Mouse (Mus musculus) hindbrain, embryonic 15.5 days (tissue): Measurements from ENCODE around the gene Fam104a. TPM values are rescaled to one million over a fixed set of nuclear protein-coding genes. Genes with fewer than 3 reads are reported as not detected.

ENCODE experiments used
- ATAC-seq: fragments of 200-750 bp; cut with Nextera tagmentation; 2 replicates; pipeline ENCODE4 v1.8.0; 2017; ENCODE audit warnings: low read depth, moderate number of reproducible peaks, moderate TSS enrichment; ENCODE audit not compliant: low FRiP score
- H3K27ac ChIP-seq: fragments of 300-500 bp; sonication (generic); replicated peaks from 2 replicates; pipeline ENCODE4 v1.5.1; 2015; ENCODE audit warnings: mild to moderate bottlenecking, inconsistent platforms
- H3K27me3 ChIP-seq: fragments of 300-500 bp; sonication (generic); 2 replicates; pipeline ENCODE4 v1.6.1; 2015; ENCODE audit warnings: control low read depth, inconsistent platforms
- H3K36me3 ChIP-seq: fragments of 300-500 bp; sonication (generic); 2 replicates; pipeline ENCODE4 v1.6.1; 2015; ENCODE audit warnings: control low read depth, inconsistent platforms
- H3K4me1 ChIP-seq: fragments of 300-500 bp; sonication (generic); replicated peaks from 2 replicates; pipeline ENCODE4 v1.6.1; 2015; ENCODE audit warnings: control low read depth, inconsistent platforms
- H3K4me2 ChIP-seq: fragments of 300-500 bp; sonication (generic); 2 replicates; pipeline ENCODE4 v1.6.1; 2015; ENCODE audit warnings: moderate library complexity, mild to moderate bottlenecking, inconsistent platforms
- H3K4me3 ChIP-seq: fragments of 300-500 bp; sonication (generic); 2 replicates; pipeline ENCODE4 v1.5.1; 2015; ENCODE audit warnings: mild to moderate bottlenecking, inconsistent platforms
- H3K9ac ChIP-seq: fragments of 300-500 bp; sonication (generic); 2 replicates; pipeline ENCODE4 v1.6.1; 2015; ENCODE audit warnings: inconsistent platforms
- H3K9me3 ChIP-seq: fragments of 300-500 bp; sonication (generic); 2 replicates; pipeline ENCODE4 v1.6.1; 2016; ENCODE audit warnings: control low read depth, inconsistent platforms
- WGBS: fragments of 180-500 bp; shearing (Covaris S2); methylation state at CpG from one replicate; pipeline ENCODE4 v1.1.7; 2015; 5-methylcytosine and 5-hydroxymethylcytosine counted together
- polyA plus RNA-seq: library from polyadenylated mRNA; unstranded; fragments of >200 nt; fragmentation: Nextera tagmentation; extraction: Ambion mirVana; gene quantifications from 2 replicates; pipeline ENCODE4 v1.2.1, GENCODE M21; 2015

Gene Fam104a
- polyA plus RNA-seq, 1 experiment from 2014 or later = 43.8 TPM

GRCm38 (mm10) chr11:113691851-113692250 is 7.9 kb upstream of the Fam104a start:
- no peak overlapping the region for H3K27ac ChIP-seq
- no peaks in the 10 kb centered on the region for H3K9me3 ChIP-seq
- peaks cover 55% of the 10 kb centered on the region for H3K36me3 ChIP-seq
- H3K9ac ChIP-seq = no peak overlapping the region
- H3K4me1 ChIP-seq = peaks cover 3% of the 10 kb centered on the region
- no peaks in the 10 kb centered on the region for H3K27me3 ChIP-seq
- H3K4me3 ChIP-seq = no peak overlapping the region
- WGBS = 69% methylated on average over 3 of the region's 3 CpGs
- ATAC-seq = no peak
- no peak overlapping the region for H3K4me2 ChIP-seq

- no peak overlapping the region for H3K27ac ChIP-seq
- peaks cover 55% of the 10 kb centered on the region for H3K36me3 ChIP-seq
- H3K9ac ChIP-seq = no peak overlapping the region
- H3K27me3 ChIP-seq = no peaks in the 10 kb centered on the region
- H3K4me2 ChIP-seq = no peak overlapping the region
- H3K4me3 ChIP-seq = no peak overlapping the region
- 94% methylated on average over 5 of the region's 5 CpGs for WGBS
- peaks cover 9% of the 10 kb centered on the region for H3K4me1 ChIP-seq
- H3K9me3 ChIP-seq = no peaks in the 10 kb centered on the region
- ATAC-seq = no peak
Measured at GRCm38 (mm10) chr11:113691318-113691717, 7.4 kb upstream of the Fam104a start.

GRCm38 (mm10) chr11:113690506-113690905 is 6.6 kb upstream of the Fam104a start:
- H3K9me3 ChIP-seq = no peaks in the 10 kb centered on the region
- 91% methylated on average over 12 of the region's 12 CpGs for WGBS
- no peak for ATAC-seq
- H3K27ac ChIP-seq = no peak overlapping the region
- H3K4me1 ChIP-seq = peaks cover 16% of the 10 kb centered on the region
- H3K9ac ChIP-seq = no peak overlapping the region
- H3K27me3 ChIP-seq = no peaks in the 10 kb centered on the region
- H3K36me3 ChIP-seq = peaks cover 50% of the 10 kb centered on the region
- no peak overlapping the region for H3K4me3 ChIP-seq
- H3K4me2 ChIP-seq = no peak overlapping the region

- Histone ChIP-seq H3K9me3 (no peaks in the 10 kb centered on the region), H3K4me3 (no peak overlapping the region), H3K27ac (no peak overlapping the region), H3K9ac (0 out of 2 replicates have a peak overlapping the region, but pooled peaks have one; percentile 13), H3K4me2 (no peak overlapping the region), H3K36me3 (peaks cover 23% of the 10 kb centered on the region), H3K4me1 (peaks cover 35% of the 10 kb centered on the region), H3K27me3 (no peaks in the 10 kb centered on the region)
- no peak for ATAC-seq
- 25% methylated on average over 2 of the region's 2 CpGs for WGBS
Measured at GRCm38 (mm10) chr11:113687031-113687430, 3.1 kb upstream of the Fam104a start.

GRCm38 (mm10) chr11:113684707-113685426 is 912 bp upstream of the Fam104a start:
- 42% methylated on average over 25 of the region's 25 CpGs for WGBS
- Histone ChIP-seq H3K4me1 (peaks cover 46% of the 10 kb centered on the region), H3K36me3 (peaks cover 19% of the 10 kb centered on the region)

GRCm38 (mm10) chr11:113683627-113683956 is 363 bp downstream of the Fam104a start:
- H3K9me3 ChIP-seq = no peaks in the 10 kb centered on the region
- ATAC-seq = no peak; the same call in 1 of the 2 replicates
- peaks cover 50% of the 10 kb centered on the region for H3K4me1 ChIP-seq
- H3K27me3 ChIP-seq = no peaks in the 10 kb centered on the region
- H3K4me2 ChIP-seq = peak overlapping the region; percentile 83
- H3K27ac ChIP-seq = peak overlapping the region; percentile 91
- peak overlapping the region; percentile 77 for H3K4me3 ChIP-seq
- under 1% methylated on average over 30 of the region's 38 CpGs for WGBS
- H3K36me3 ChIP-seq = peaks cover 8% of the 10 kb centered on the region
- H3K9ac ChIP-seq = peak overlapping the region; percentile 78

More at GRCm38 (mm10) chr11:113684707-113685426, 912 bp upstream of the Fam104a start:
- H3K9ac ChIP-seq = peak overlapping the region; percentile 65
- ATAC-seq = no peak; the same call in 1 of the 2 replicates
- peak overlapping the region; percentile 77 for H3K4me3 ChIP-seq
- peak overlapping the region; percentile 91 for H3K27ac ChIP-seq
- peak overlapping the region; percentile 83 for H3K4me2 ChIP-seq
- no peaks in the 10 kb centered on the region for H3K27me3 ChIP-seq
- no peaks in the 10 kb centered on the region for H3K9me3 ChIP-seq

GRCm38 (mm10) chr11:113682897-113683626 is 893 bp downstream of the Fam104a start:
- peak overlapping the region; percentile 91 for H3K27ac ChIP-seq
- WGBS = 4% methylated on average over 33 of the region's 38 CpGs
- H3K4me2 ChIP-seq = peak overlapping the region; percentile 83
- H3K27me3 ChIP-seq = no peaks in the 10 kb centered on the region
- H3K9ac ChIP-seq = peak overlapping the region; percentile 78
- H3K36me3 ChIP-seq = peaks cover 3% of the 10 kb centered on the region
- no peaks in the 10 kb centered on the region for H3K9me3 ChIP-seq
- peak overlapping the region; percentile 77 for H3K4me3 ChIP-seq
- peak; percentile 27 for ATAC-seq
- H3K4me1 ChIP-seq = peaks cover 55% of the 10 kb centered on the region

GRCm38 (mm10) chr11:113681979-113682378 is 2.0 kb downstream of the Fam104a start:
- H3K4me3 ChIP-seq = peak overlapping the region; percentile 77
- H3K27ac ChIP-seq = no peak overlapping the region
- 0 out of 2 replicates have a peak overlapping the region, but pooled peaks have one; percentile 78 for H3K9ac ChIP-seq
- H3K9me3 ChIP-seq = no peaks in the 10 kb centered on the region
- H3K4me2 ChIP-seq = peak overlapping the region; percentile 83
- H3K27me3 ChIP-seq = no peaks in the 10 kb centered on the region
- peaks cover 58% of the 10 kb centered on the region for H3K4me1 ChIP-seq
- H3K36me3 ChIP-seq = peaks cover under 1% of the 10 kb centered on the region; the same call in 1 of the 2 replicates
- ATAC-seq = no peak

- 95% methylated on average over 2 of the region's 2 CpGs for WGBS
- Histone ChIP-seq H3K9me3 (no peaks in the 10 kb centered on the region), H3K4me2 (no peak overlapping the region), H3K4me1 (peaks cover 49% of the 10 kb centered on the region), H3K27ac (no peak overlapping the region), H3K4me3 (no peak overlapping the region), H3K9ac (no peak overlapping the region), H3K27me3 (no peaks in the 10 kb centered on the region), H3K36me3 (peaks cover 8% of the 10 kb centered on the region; the same call in 1 of the 2 replicates)
- ATAC-seq = no peak
Measured at GRCm38 (mm10) chr11:113680954-113681353, 3.0 kb downstream of the Fam104a start.

- peaks cover 37% of the 10 kb centered on the region for H3K4me1 ChIP-seq
- H3K27me3 ChIP-seq = no peaks in the 10 kb centered on the region
- H3K27ac ChIP-seq = no peak overlapping the region
- no peaks in the 10 kb centered on the region for H3K9me3 ChIP-seq
- no peak overlapping the region for H3K9ac ChIP-seq
- no peak overlapping the region for H3K4me2 ChIP-seq
- no peak for ATAC-seq
- WGBS = 89% methylated on average over 8 of the region's 8 CpGs
- peaks cover 8% of the 10 kb centered on the region; the same call in 1 of the 2 replicates for H3K36me3 ChIP-seq
- no peak overlapping the region for H3K4me3 ChIP-seq
Measured at GRCm38 (mm10) chr11:113678373-113678772, 5.6 kb downstream of the Fam104a start.

- H3K9me3 ChIP-seq = no peaks in the 10 kb centered on the region
- no peak overlapping the region for H3K4me3 ChIP-seq
- H3K36me3 ChIP-seq = peaks cover 11% of the 10 kb centered on the region; the same call in 1 of the 2 replicates
- H3K4me2 ChIP-seq = no peak overlapping the region
- no peak overlapping the region for H3K27ac ChIP-seq
- no peaks in the 10 kb centered on the region for H3K27me3 ChIP-seq
- H3K9ac ChIP-seq = no peak overlapping the region
- H3K4me1 ChIP-seq = peaks cover 29% of the 10 kb centered on the region
- WGBS = 88% methylated on average over 2 of the region's 2 CpGs
- peak; percentile 38; the same call in 1 of the 2 replicates for ATAC-seq
Measured at GRCm38 (mm10) chr11:113677378-113677777, 6.6 kb downstream of the Fam104a start.

GRCm38 (mm10) chr11:113676847-113677246 is 7.1 kb downstream of the Fam104a start:
- no peak overlapping the region for H3K27ac ChIP-seq
- H3K36me3 ChIP-seq = peaks cover 13% of the 10 kb centered on the region; the same call in 1 of the 2 replicates
- peaks cover 24% of the 10 kb centered on the region for H3K4me1 ChIP-seq
- no peak overlapping the region for H3K4me2 ChIP-seq
- 65% methylated on average over 2 of the region's 2 CpGs for WGBS
- no peaks in the 10 kb centered on the region for H3K27me3 ChIP-seq
- H3K9me3 ChIP-seq = no peaks in the 10 kb centered on the region
- no peak for ATAC-seq
- H3K9ac ChIP-seq = no peak overlapping the region
- H3K4me3 ChIP-seq = no peak overlapping the region
